Mouse (Mus musculus) megakaryocyte, embryonic 14.5 days (primary cell): ENCODE data around the gene Slc35b2.

Experiments
- FLI1 ChIP-seq: IDR thresholded peaks from 2 replicates; pipeline ENCODE4 v1.6.1; 2012; ENCODE audit warnings: low read length, inconsistent platforms, mixed read lengths
- GATA1 ChIP-seq: IDR thresholded peaks from 3 replicates; pipeline ENCODE4 v1.6.1; 2012; ENCODE audit warnings: mixed read lengths, low read length, inconsistent platforms, borderline replicate concordance

- no peak for TF ChIP-seq GATA1
- TF ChIP-seq FLI1 = no peak
These were observed 22.8 kb downstream of the Slc35b2 start for GRCm38 (mm10) chr17:45586449-45586837.
